Mouse (Mus musculus) CH12.LX (cell line): ENCODE data around the gene Nfia.

ENCODE experiments used
- CTCF ChIP-seq, 2 experiments: IDR thresholded peaks in 1 of 2; conservative IDR thresholded peaks in 1 of 2; 2 replicates each; pipeline ENCODE4 v1.5.1; 2011 to 2012; ENCODE audit warnings: low read depth in 2 of 2, low read length in 2 of 2, improper control_type of control experiment in 1 of 2, inconsistent platforms in 1 of 2, mild to moderate bottlenecking in 1 of 2, moderate library complexity in 1 of 2
- E2F4 ChIP-seq: IDR thresholded peaks from 2 replicates; pipeline ENCODE4 v1.6.1; 2011; ENCODE audit warnings: low read depth, low read length, improper control_type of control experiment; ENCODE audit not compliant: insufficient replicate concordance
- EP300 ChIP-seq: IDR thresholded peaks from 2 replicates; pipeline ENCODE4 v1.6.1; 2011; ENCODE audit warnings: low read length, improper control_type of control experiment
- IRF4 ChIP-seq: IDR thresholded peaks from 2 replicates; pipeline ENCODE4 v1.6.1; 2014; ENCODE audit warnings: low read depth, mild to moderate bottlenecking, inconsistent platforms, low read length, improper control_type of control experiment
- KAT2A ChIP-seq: IDR thresholded peaks from 2 replicates; pipeline ENCODE4 v1.6.1; 2012; ENCODE audit warnings: low read length, improper control_type of control experiment, inconsistent platforms; ENCODE audit not compliant: insufficient replicate concordance
- MAX ChIP-seq: IDR thresholded peaks from 2 replicates; pipeline ENCODE4 v1.6.1; 2011; ENCODE audit warnings: low read length, improper control_type of control experiment
- MAZ ChIP-seq: IDR thresholded peaks from 2 replicates; pipeline ENCODE4 v1.6.1; 2012; ENCODE audit warnings: low read depth, mild to moderate bottlenecking, inconsistent platforms, low read length, improper control_type of control experiment, moderate library complexity
- NRF1 ChIP-seq: IDR thresholded peaks from 2 replicates; pipeline ENCODE4 v1.6.1; 2014; ENCODE audit warnings: low read depth, mild to moderate bottlenecking, inconsistent platforms, low read length, improper control_type of control experiment, moderate library complexity
- POLR2A ChIP-seq: IDR thresholded peaks from 2 replicates; pipeline ENCODE4 v1.6.1; 2011; ENCODE audit warnings: low read depth, mild to moderate bottlenecking, improper control_type of control experiment, low read length
- RCOR1 ChIP-seq: conservative IDR thresholded peaks from 2 replicates; pipeline ENCODE4 v1.6.1; 2012; ENCODE audit warnings: low read depth, mild to moderate bottlenecking, inconsistent platforms, low read length, improper control_type of control experiment
- ZKSCAN1 ChIP-seq: IDR thresholded peaks from 2 replicates; pipeline ENCODE4 v1.6.1; 2012; ENCODE audit warnings: low read depth, inconsistent platforms, low read length, improper control_type of control experiment, borderline replicate concordance
- ZMIZ1 ChIP-seq: IDR thresholded peaks from 2 replicates; pipeline ENCODE4 v1.6.1; 2012; ENCODE audit warnings: low read depth, mild to moderate bottlenecking, inconsistent platforms, low read length, improper control_type of control experiment

- TF ChIP-seq EP300 (no peak), MAZ (no peak), ZMIZ1 (no peak), MAX (no peak), POLR2A (no peak), CTCF (conservative IDR thresholded peaks at IDR 0.05 in 1 of 2, IDR thresholded peaks at IDR 0.05 in 1 of 2; ENCODE audit: low read depth in 2 of 2, low read length in 2 of 2) (no peak), KAT2A (no peak), IRF4 (no peak), RCOR1 (no peak), ZKSCAN1 (no peak), E2F4 (no peak), NRF1 (no peak)
Observed at GRCm38 (mm10) chr4:97893915-97894884, 121.7 kb downstream of the Nfia start.
